Mouse (Mus musculus) heart, adult 9 months (tissue): ENCODE data around the gene Sorbs1.

Experiments
- DNase-seq, 2 experiments: peaks; one replicate each; pipeline ENCODE4 v3.0.0; 2022; ENCODE audit warnings: low spot score in 2 of 2

Sorbs1 gene

GRCm38 (mm10) chr19:40302916-40303315 lies 210.7 kb downstream of the Sorbs1 start:
- DNase-seq: peak; percentile 68 to 78

- no peak for DNase-seq
Observed at GRCm38 (mm10) chr19:40302477-40302876, 211.1 kb downstream of the Sorbs1 start.

GRCm38 (mm10) chr19:40299983-40300759 lies 213.4 kb downstream of the Sorbs1 start:
- no peak for DNase-seq

- DNase-seq: no peak
Observed at GRCm38 (mm10) chr19:40299182-40299581, 214.4 kb downstream of the Sorbs1 start.

- DNase-seq: no peak
Observed at GRCm38 (mm10) chr19:40298574-40298973, 215.0 kb downstream of the Sorbs1 start.

GRCm38 (mm10) chr19:40297798-40298144 lies 215.8 kb downstream of the Sorbs1 start:
- DNase-seq: no peak

GRCm38 (mm10) chr19:40297078-40297797 lies 216.3 kb downstream of the Sorbs1 start:
- DNase-seq: peak in 1 of 2 experiments; percentile 35

GRCm38 (mm10) chr19:40294231-40294630 lies 219.3 kb downstream of the Sorbs1 start:
- DNase-seq: no peak

- DNase-seq: no peak
Observed at GRCm38 (mm10) chr19:40293791-40294190, 219.8 kb downstream of the Sorbs1 start.

GRCm38 (mm10) chr19:40290099-40290724 lies 223.4 kb downstream of the Sorbs1 start:
- no peak for DNase-seq

- DNase-seq: no peak
Observed at GRCm38 (mm10) chr19:40288415-40288814, 225.2 kb downstream of the Sorbs1 start.

GRCm38 (mm10) chr19:40284704-40285103 lies 228.9 kb downstream of the Sorbs1 start:
- no peak for DNase-seq

- no peak for DNase-seq
Observed at GRCm38 (mm10) chr19:40283415-40283814, 230.2 kb downstream of the Sorbs1 start.

GRCm38 (mm10) chr19:40278372-40279023 lies 235.1 kb downstream of the Sorbs1 start:
- peak; percentile 75 to 82 for DNase-seq

GRCm38 (mm10) chr19:40277494-40277893 lies 236.1 kb downstream of the Sorbs1 start:
- DNase-seq: no peak

- DNase-seq: no peak
Observed at GRCm38 (mm10) chr19:40275401-40276188, 238.0 kb downstream of the Sorbs1 start.

- no peak for DNase-seq
Observed at GRCm38 (mm10) chr19:40272674-40273073, 240.9 kb downstream of the Sorbs1 start.

- peak; percentile 82 to 83 for DNase-seq
Observed at GRCm38 (mm10) chr19:40271308-40271892, 242.2 kb downstream of the Sorbs1 start, which contains the start of gene Pdlim1. Gene Pdlim1 (minus strand): TSS chr19:40271842.

GRCm38 (mm10) chr19:40270351-40271307 lies 242.9 kb downstream of the Sorbs1 start:
- DNase-seq: peak in 1 of 2 experiments; percentile 26

GRCm38 (mm10) chr19:40269526-40269925 lies 244.1 kb downstream of the Sorbs1 start:
- peak in 1 of 2 experiments; percentile 41 for DNase-seq
